ENCODE assay signal across 8 mouse cellular contexts in the genomic region with DNA sequence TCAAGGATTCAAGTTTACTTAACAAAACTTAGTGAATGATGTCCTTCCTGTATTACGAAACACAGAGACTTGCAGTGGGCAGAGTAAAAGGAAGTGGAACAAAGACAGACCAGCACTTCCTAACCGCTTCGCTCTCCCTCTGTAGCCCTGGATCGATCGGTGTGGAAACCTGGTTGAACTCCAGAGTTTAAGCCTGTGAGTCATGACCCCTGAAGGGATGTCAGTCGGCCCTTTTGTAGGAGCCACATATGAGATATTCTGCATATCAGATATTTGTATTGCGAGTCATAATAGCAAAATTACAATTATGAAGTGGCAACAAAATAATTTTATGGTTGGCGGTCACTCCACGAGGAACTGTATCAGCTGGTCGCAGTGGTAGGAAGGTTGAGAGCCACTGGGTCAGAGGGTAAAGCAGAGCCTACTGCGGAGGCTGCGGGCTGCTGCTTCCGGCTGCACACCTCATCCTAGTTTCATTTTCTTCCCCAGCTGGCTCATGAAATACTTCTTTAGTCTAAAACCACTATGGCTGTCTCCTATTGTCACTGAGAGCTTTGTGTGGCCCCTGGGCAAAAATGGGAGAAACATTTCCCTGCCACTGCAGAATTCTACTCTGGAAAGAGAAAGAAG. TPM values are rescaled to one million over a fixed set of nuclear protein-coding genes. Genes with fewer than 3 reads are reported as not detected.
DNase-seq lines count a peak whose midpoint lies in the region; ATAC-seq and TF ChIP-seq lines count a peak whose summit lies in the region.

No protein-coding gene starts in this region.

- H3K9me3 ChIP-seq in intestine, postnatal 0 days (ENCODE audit: control insufficient read depth) = no peaks in the 10 kb centered on the region
- no peaks in the 10 kb centered on the region for H3K9me3 ChIP-seq in forebrain, embryonic 11.5 days (ENCODE audit: control insufficient read depth, low read length)

- TF ChIP-seq CTCF in left cerebral cortex, adult 2 months (IDR thresholded peaks at IDR 0.05) = no peak
- TF ChIP-seq CTCF in intestine, postnatal 0 days (IDR thresholded peaks at IDR 0.05; ENCODE audit: low read depth) = no peak
- no peak for TF ChIP-seq CTCF in small intestine, adult 2 months (IDR thresholded peaks at IDR 0.05; ENCODE audit: extremely low read depth, insufficient read length, insufficient replicate concordance, low read depth, low read length)

- peaks cover 14% of the 10 kb centered on the region for H3K4me1 ChIP-seq in intestine, postnatal 0 days (replicated peaks; ENCODE audit: control insufficient read depth, insufficient read depth, low read length)
- peaks cover 20% of the 10 kb centered on the region; the same call in 1 of the 2 replicates for H3K4me1 ChIP-seq in small intestine, adult 2 months (ENCODE audit: control insufficient read depth, insufficient read depth, insufficient read length, low read length)
- H3K4me1 ChIP-seq in forebrain, embryonic 11.5 days (replicated peaks; ENCODE audit: control insufficient read depth, insufficient read depth, low read length) = no peaks in the 10 kb centered on the region

- intact Hi-C loops in left cerebral cortex, adult 2 months (cut with DNase I) = no loop called here

- peaks cover 7% of the 10 kb centered on the region for H3K36me3 ChIP-seq in intestine, postnatal 0 days (ENCODE audit: control insufficient read depth, insufficient read depth)
- H3K36me3 ChIP-seq in small intestine, adult 2 months (ENCODE audit: control insufficient read depth, insufficient read depth, low read length) = peaks cover 11% of the 10 kb centered on the region
- no peaks in the 10 kb centered on the region for H3K36me3 ChIP-seq in forebrain, embryonic 11.5 days (ENCODE audit: control insufficient read depth, insufficient read depth, low read length)

- H3K27me3 ChIP-seq in intestine, postnatal 0 days (replicated peaks; ENCODE audit: control insufficient read depth, insufficient read depth, low read length) = no peaks in the 10 kb centered on the region
- no peaks in the 10 kb centered on the region for H3K27me3 ChIP-seq in small intestine, adult 2 months (ENCODE audit: control insufficient read depth, insufficient read depth, low read length)
- H3K27me3 ChIP-seq in forebrain, embryonic 11.5 days (ENCODE audit: control insufficient read depth, insufficient read depth, low read length) = no peaks in the 10 kb centered on the region

- no peak overlapping the region for H3K9ac ChIP-seq in intestine, postnatal 0 days (ENCODE audit: low read depth, low read length)
- no peak overlapping the region for H3K9ac ChIP-seq in forebrain, embryonic 11.5 days (ENCODE audit: low read length)

- H3K4me2 ChIP-seq in intestine, postnatal 0 days (replicated peaks; ENCODE audit: low read depth) = peak overlapping the region; percentile 30
- no peak overlapping the region for H3K4me2 ChIP-seq in forebrain, embryonic 11.5 days (ENCODE audit: low read depth, low read length, severe bottlenecking)

- peak overlapping the region; percentile 18 for H3K4me3 ChIP-seq in left cerebral cortex, adult 2 months
- no peak overlapping the region for H3K4me3 ChIP-seq in intestine, postnatal 0 days (ENCODE audit: low read depth, low read length)
- peak overlapping the region; percentile 34 for H3K4me3 ChIP-seq in small intestine, adult 2 months (ENCODE audit: low read depth, low read length)
- H3K4me3 ChIP-seq in forebrain, embryonic 11.5 days (ENCODE audit: low read depth, low read length) = no peak overlapping the region

- peak overlapping the region; percentile 65 for H3K27ac ChIP-seq in left cerebral cortex, adult 2 months
- peak overlapping the region; percentile 41 for H3K27ac ChIP-seq in intestine, postnatal 0 days (ENCODE audit: low read depth, low read length)
- peak overlapping the region; percentile 96 for H3K27ac ChIP-seq in small intestine, adult 2 months (ENCODE audit: insufficient read depth, low read depth, low read length)
- no peak overlapping the region for H3K27ac ChIP-seq in forebrain, embryonic 11.5 days (ENCODE audit: low read depth, low read length)

- no peak for DNase-seq in left cerebral cortex, adult 2 months (ENCODE audit: extremely low spot score in 1 of 2, low spot score in 2 of 2)
- no peak for DNase-seq in left cerebral cortex, adult 11 months (ENCODE audit: low spot score)
- peak; percentile 45 for DNase-seq in adipocyte (ENCODE audit: low spot score)
- no peak for DNase-seq in forebrain, embryonic 11.5 days (ENCODE audit: low spot score)
- no peak for DNase-seq in urinary bladder, postnatal 25 days (ENCODE audit: low spot score)
- DNase-seq in cerebellum, postnatal 36 days = no peak

- WGBS in intestine, postnatal 0 days = 50% methylated on average over 13 of the region's 13 CpGs
- 26% methylated on average over 13 of the region's 13 CpGs for WGBS in small intestine, adult 2 months
- 91% methylated on average over 13 of the region's 13 CpGs for WGBS in forebrain, embryonic 11.5 days

- ATAC-seq in intestine, postnatal 0 days = peak; percentile 63
- ATAC-seq in forebrain, embryonic 11.5 days (replicated peaks; ENCODE audit: low FRiP score) = no peak

- TF ChIP-seq POLR2A in small intestine, adult 2 months (IDR thresholded peaks at IDR 0.05; ENCODE audit: low read depth, low read length) = no peak

RNA-seq across cellular contexts. Expression of a gene that starts 15.7 kb away (rescaled TPM):
- 10 to 100 TPM; 12.6 to 15.2 TPM for total RNA-seq in left cerebral cortex, adult 2 months (2021)
- polyA plus RNA-seq in intestine, postnatal 0 days (2015; fragmentation: Nextera tagmentation; extraction: Ambion mirVana) = 7.7 and 8.2 TPM in 2 replicates
- polyA plus RNA-seq in small intestine, adult 2 months (2012; rRNA removed) = 11.0 and 20.1 TPM in 2 replicates
- polyA plus RNA-seq in forebrain, embryonic 11.5 days (2014; fragmentation: Nextera tagmentation; extraction: Ambion mirVana) = 30.9 and 31.0 TPM in 2 replicates

RNA-seq across cellular contexts. Expression of a gene that starts 23.2 kb away (rescaled TPM):
- total RNA-seq in left cerebral cortex, adult 2 months (2021) = 10 to 100 TPM; 40.0 to 40.2 TPM
- polyA plus RNA-seq in intestine, postnatal 0 days (2015; fragmentation: Nextera tagmentation; extraction: Ambion mirVana) = 145 and 158 TPM in 2 replicates
- 28.4 and 44.6 TPM in 2 replicates for polyA plus RNA-seq in small intestine, adult 2 months (2012; rRNA removed)
- polyA plus RNA-seq in forebrain, embryonic 11.5 days (2014; fragmentation: Nextera tagmentation; extraction: Ambion mirVana) = 24.8 and 28.8 TPM in 2 replicates

RNA-seq across cellular contexts. Expression of a gene that starts 39.1 kb away (rescaled TPM):
- total RNA-seq in left cerebral cortex, adult 2 months (2021) = not detected
- polyA plus RNA-seq in intestine, postnatal 0 days (2015; fragmentation: Nextera tagmentation; extraction: Ambion mirVana) = 138 and 141 TPM in 2 replicates
- 56.6 and 137 TPM in 2 replicates for polyA plus RNA-seq in small intestine, adult 2 months (2012; rRNA removed)
- polyA plus RNA-seq in forebrain, embryonic 11.5 days (2014; fragmentation: Nextera tagmentation; extraction: Ambion mirVana) = 0.25 and 0.29 TPM in 2 replicates

RNA-seq across cellular contexts. Expression of a gene that starts 46.2 kb away (rescaled TPM):
- 1 to 10 TPM in 1 of 2 experiments, under 1 TPM in 1; 0.91 to 1.8 TPM for total RNA-seq in left cerebral cortex, adult 2 months (2021)
- 0.04 TPM in 1 of 2 replicates, not detected in the other for polyA plus RNA-seq in intestine, postnatal 0 days (2015; fragmentation: Nextera tagmentation; extraction: Ambion mirVana)
- polyA plus RNA-seq in small intestine, adult 2 months (2012; rRNA removed) = 0.13 and 0.22 TPM in 2 replicates
- polyA plus RNA-seq in forebrain, embryonic 11.5 days (2014; fragmentation: Nextera tagmentation; extraction: Ambion mirVana) = 0.17 TPM in 1 of 2 replicates, not detected in the other

RNA-seq across cellular contexts. Expression of a gene that starts 50.7 kb away (rescaled TPM):
- total RNA-seq in left cerebral cortex, adult 2 months (2021) = 10 to 100 TPM; 28.6 to 30.0 TPM
- 64.1 and 68.9 TPM in 2 replicates for polyA plus RNA-seq in intestine, postnatal 0 days (2015; fragmentation: Nextera tagmentation; extraction: Ambion mirVana)
- 23.2 and 33.1 TPM in 2 replicates for polyA plus RNA-seq in small intestine, adult 2 months (2012; rRNA removed)
- 83.4 and 94.0 TPM in 2 replicates for polyA plus RNA-seq in forebrain, embryonic 11.5 days (2014; fragmentation: Nextera tagmentation; extraction: Ambion mirVana)

Comparison
In these comparisons a context has a peak if more than half of its experiments do, and no peak if none do; other contexts are left out.
1. H3K4me3 ChIP-seq: peak in left cerebral cortex, adult 2 months (single experiment) and small intestine, adult 2 months (single experiment); none in intestine, postnatal 0 days (single experiment) and forebrain, embryonic 11.5 days (single experiment).
2. RNA of a gene that starts 39.1 kb away (polyA plus RNA-seq): 138 to 141 TPM in intestine, postnatal 0 days and 56.6 to 137 TPM in small intestine, adult 2 months; 0.25 to 0.29 TPM in forebrain, embryonic 11.5 days; every median in the first group is over 10 times any median in the second.